Mouse (Mus musculus): ENCODE data around the gene Capza1.
A peak's percentile ranks its signal among the peaks of the same experiment; 100 is the strongest.

The Capza1 gene

DNA sequence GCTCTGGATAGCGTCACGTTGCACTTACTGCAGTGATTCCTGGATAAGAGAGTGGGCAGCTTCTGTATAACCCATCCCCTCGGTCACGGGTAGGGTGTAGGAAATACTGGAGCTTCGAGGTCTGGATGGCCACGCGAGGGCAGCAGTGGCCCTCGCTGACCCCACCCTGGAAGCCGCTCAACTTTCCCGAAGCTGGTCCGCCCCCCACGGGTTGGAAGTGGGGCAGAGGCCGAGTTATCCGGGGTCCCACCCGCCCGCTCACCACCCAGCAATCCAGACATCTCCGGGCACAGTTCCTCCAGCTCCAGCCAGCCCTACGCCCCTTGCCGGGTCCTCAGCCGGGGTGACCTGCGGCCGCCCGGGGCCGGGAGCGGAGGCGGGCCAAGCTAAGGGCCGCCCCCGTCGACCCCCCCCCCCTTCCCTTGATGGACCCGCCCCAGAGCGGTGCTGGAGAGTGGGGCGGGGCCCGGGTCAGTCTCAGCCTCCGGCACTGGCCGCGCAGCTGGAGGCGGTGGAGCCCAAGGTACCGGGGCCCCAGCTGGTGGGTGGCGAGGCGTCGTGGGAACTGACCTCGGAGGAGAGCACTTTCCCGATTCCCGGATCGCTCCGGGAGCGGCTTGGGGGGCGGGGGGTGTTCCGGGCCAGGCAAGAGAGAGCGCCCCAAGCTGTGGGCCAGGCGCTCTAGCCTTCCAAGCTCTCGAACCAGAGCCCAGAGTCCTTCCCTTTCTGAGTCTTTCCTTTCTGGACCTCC, 75.6 kb downstream of the Capza1 start:
- DNase-seq (ENCODE audit: low read depth, low spot score): peak; percentile 85

DNA sequence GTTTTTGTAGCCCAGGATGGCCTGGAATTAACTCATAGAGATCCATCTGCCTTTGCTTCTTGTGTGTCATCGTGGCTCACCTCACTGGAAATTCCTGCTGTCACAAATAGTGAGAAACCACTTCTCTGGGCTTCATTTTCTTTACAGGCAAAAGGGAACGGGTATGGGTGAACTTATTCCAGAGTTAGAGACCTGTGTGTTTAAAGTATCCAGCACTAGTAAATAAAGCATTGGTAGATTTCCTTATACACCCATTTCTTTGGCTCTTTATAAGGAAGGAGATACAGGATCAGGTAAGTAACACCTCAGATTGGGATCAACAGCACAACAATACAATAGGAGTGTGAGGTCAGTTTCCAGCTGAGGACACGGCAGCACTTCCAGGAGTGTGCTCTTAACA, 76.2 kb downstream of the Capza1 start, which contains the start of gene Rhoc:
Gene Rhoc (plus strand): TSS at position 301 of the 400 bp plus-strand sequence.
- DNase-seq (ENCODE audit: low read depth, low spot score): no peak

DNA sequence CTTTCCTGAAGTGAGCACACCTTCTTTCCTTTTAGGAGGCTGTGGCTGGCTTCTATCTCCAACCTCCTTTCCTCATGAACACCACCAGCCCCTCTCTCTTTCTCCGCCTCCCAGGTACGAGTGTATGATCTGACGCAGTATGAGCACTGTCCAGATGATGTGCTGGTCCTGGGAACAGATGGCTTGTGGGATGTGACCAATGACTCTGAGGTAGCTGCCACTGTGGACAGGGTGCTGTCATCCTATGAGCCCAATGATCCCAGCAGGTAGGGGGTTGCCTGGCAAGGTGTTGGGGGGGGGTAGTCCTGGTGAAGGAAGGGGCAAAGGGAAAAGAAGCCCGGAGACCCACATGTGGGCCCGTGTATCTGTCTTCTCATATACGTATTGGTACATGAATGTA, 79.0 kb downstream of the Capza1 start:
- no peak for DNase-seq (ENCODE audit: low read depth, low spot score)

DNA sequence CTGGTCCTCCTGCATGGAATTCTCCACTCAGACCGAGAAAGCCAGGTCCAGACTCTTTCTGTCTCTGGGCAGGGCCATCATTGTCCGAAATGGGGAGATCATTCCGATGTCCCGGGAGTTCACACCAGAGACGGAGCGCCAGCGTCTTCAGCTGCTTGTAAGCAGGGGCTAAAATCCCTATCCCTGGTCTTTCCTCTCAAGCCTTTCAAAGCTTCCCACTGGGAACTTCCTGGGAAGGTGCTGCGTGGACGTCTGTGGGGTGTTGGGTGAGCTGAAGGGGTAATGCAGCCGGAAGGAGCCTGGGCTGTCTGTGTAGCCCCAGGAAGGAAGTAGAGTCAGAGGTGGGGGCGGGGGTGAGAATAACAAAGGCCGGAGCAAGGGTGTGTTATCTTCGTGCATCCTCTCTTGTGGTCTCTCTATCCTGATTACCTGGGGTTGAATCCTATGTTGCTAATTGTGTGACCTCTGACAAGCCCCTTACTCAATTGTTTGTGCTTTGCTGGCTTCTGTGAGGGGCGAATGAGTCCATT, 80.3 kb downstream of the Capza1 start:
- no peak for DNase-seq (ENCODE audit: low read depth, low spot score)

DNA sequence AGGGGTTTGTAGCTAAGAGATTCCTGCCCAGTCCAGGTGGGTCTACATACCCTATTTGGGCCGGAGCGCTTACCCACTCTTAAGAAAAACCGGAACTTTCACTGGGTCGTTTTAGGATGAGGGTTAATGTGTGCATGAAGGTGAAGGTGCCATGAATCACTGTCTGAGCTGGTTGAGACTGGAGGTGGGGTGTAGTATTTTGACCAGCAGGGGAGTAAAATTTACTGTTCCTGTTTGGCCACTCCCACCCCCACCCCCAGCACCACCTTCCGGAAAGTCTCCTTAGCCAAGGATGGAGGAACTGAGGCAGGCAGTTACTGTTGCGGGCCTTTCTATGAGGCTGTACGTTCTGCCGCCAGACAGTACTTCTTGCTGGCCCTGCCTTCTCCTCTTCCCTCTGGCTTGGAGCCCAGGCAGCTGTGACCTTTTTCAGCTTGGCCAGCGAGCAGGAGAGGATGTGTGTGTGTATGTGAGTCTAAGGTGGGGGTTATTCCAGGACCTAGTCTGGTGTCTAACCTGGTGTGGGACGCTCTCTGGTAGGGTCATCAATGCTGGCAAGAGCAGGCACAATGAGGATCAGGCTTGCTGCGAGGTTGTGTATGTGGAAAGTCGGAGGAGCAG, 82.1 kb downstream of the Capza1 start:
- no peak for DNase-seq (ENCODE audit: low read depth, low spot score)

DNA sequence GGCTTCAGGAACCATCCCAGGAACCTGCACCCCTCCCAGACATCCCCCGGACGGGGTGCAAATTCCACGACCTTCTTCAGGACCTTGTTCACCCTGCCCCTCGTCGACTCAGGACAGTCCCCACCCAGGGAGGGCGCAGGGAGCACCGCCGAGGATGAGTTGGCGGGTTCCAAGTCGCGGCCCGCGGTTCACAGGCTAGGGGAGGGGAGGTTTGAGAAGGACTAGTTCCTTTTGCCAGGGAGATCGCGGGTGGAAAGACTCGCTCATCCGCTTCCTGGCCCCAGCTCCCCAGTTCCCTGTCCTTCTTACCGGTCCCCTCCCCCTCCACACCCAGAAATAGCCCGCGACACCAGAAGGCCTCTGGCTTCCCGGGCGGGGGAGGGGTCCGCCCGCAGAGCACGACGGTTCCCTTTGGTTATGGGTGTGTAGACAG, 82.8 kb downstream of the Capza1 start, which contains the start of gene Fam19a3:
Gene Fam19a3 (minus strand): TSS at position 370 of the 433 bp plus-strand sequence.
- no peak for DNase-seq (ENCODE audit: low read depth, low spot score)

DNA sequence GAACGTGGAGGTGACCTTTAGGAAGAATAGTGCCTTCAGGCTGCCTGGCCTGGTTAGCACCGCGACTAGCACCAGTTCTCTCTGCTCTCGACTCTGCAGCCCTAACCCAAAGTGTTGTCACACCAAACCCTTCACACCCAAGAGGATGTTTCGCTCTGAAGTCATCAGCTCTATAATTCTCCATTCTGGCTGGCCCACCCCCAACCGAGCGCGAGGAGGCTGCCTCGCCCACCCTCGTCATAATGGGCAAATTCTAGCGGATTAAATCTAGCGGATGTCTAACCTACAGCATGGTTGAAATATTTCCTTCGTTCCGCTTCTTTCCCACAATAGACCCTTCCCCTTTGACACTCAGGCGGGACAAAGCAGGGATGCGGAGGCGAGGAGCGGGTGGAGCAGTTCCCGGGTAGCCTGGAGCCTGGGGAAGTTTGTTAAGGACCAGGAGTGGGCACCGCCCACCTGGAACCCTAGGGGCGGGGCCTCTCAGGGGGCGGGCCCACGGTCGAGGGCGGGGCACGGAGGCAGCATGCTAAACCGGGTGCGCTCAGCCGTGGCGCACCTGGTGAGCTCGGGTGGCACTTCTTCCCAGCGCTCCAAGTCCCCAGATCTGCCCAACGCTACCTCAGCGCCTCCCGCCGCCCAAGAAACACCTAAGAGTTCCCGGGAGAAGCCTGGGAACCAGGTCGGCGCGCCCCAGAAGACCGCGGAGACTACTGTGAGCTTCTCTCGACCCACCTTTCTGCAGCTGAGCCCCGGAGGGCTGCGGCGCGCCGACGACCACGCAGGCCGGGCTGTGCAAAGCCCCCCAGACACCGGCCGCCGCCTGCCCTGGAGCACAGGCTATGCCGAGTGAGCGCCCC, 83.5 kb downstream of the Capza1 start, which contains the start of gene Ppm1j:
Gene Ppm1j (plus strand): TSS at position 496 of the 860 bp plus-strand sequence.
- peak; percentile 48 for DNase-seq (ENCODE audit: low read depth, low spot score)

DNA sequence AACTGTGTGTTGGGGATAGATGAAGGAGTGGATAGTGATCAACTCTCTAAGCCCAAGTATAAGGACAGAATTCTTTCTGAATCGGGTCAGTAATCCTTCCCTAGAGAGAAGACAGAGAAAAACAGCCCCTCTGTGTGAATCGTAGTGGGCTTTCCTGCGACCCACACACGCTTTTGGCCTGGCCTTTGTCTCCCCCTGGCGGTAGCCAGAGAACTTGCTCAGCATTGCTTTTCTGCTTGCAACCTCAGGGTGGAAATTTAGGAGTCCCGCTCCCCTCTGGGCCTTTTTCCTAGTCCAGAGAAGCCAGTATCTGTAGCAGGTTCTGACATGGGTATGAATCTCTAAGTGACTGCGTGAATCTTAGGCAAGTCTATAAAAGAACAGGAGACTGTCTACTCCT, 84.4 kb downstream of the Capza1 start:
- DNase-seq (ENCODE audit: low read depth, low spot score): peak; percentile 85

DNA sequence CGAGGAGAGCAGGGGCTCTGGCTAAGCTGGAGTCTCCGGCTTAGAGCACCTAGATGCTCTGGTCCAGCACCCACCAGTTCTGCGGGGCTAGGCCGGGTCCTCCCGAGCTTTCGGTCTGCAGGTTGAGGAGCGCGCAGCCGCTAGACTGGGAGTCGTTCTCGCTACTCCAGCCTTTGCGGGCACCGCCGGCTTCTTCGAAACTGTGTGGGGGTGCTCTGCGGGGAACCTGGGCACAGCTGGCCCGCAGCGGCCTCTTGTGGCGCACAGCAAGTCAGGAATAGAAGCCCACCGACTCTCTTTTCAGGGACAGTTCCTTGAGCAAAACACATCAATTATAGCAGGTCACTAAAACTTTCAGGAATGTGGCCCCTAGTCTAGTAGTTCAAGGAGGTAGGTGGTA, 87.0 kb downstream of the Capza1 start:
- DNase-seq (ENCODE audit: low read depth, low spot score): peak; percentile 66

DNA sequence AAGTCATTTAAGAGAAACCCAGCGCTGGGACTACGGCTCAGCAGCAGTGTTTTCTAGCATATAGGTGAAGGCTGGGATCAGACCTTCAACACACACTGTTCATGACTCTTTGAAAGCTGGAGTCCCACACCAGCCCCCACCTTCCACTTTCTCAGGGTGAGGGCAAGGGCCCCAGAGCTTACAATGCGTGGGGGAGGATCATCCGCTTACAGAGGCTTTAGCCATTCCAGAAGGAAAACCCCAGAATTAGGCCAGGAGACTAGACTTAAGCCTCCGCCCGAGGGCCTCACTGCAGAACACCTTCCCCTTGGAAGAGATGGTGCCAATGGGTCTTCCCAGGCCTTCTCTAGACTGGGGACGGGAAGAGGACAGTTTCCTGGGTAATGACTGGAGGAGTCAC, 91.0 kb downstream of the Capza1 start:
- DNase-seq (ENCODE audit: low read depth, low spot score): no peak
